Mouse (Mus musculus): ENCODE measurements around the gene Mmp28. TPM values are rescaled to one million over a fixed set of nuclear protein-coding genes. Genes with fewer than 3 reads are reported as not detected.

Mmp28 gene
- total RNA-seq, 2 experiments from 2014 or later, result 3.4 to 4.7 TPM

GRCm38 (mm10) chr11:83448021-83448926 is 14.6 kb downstream of the Mmp28 start:
- no peak; the same call in 1 of the 2 replicates for ATAC-seq (replicated peaks; ENCODE audit: poor library complexity)

GRCm38 (mm10) chr11:83447612-83448011 is 15.3 kb downstream of the Mmp28 start:
- ATAC-seq (replicated peaks; ENCODE audit: poor library complexity), result no peak

GRCm38 (mm10) chr11:83445001-83445400 is 17.9 kb downstream of the Mmp28 start:
- peak; percentile 9; the same call in 1 of the 2 replicates for ATAC-seq (replicated peaks; ENCODE audit: poor library complexity)

- ATAC-seq (replicated peaks; ENCODE audit: poor library complexity), result no peak
Observed at GRCm38 (mm10) chr11:83443824-83444223, 19.0 kb downstream of the Mmp28 start.

GRCm38 (mm10) chr11:83442596-83443267 is 20.1 kb downstream of the Mmp28 start:
- ATAC-seq (replicated peaks; ENCODE audit: poor library complexity), result peak; percentile 54

GRCm38 (mm10) chr11:83441235-83441634 is 21.6 kb downstream of the Mmp28 start:
- no peak for ATAC-seq (replicated peaks; ENCODE audit: poor library complexity)

GRCm38 (mm10) chr11:83440081-83441064 is 22.5 kb downstream of the Mmp28 start:
- ATAC-seq (replicated peaks; ENCODE audit: poor library complexity), result peak; percentile 80

GRCm38 (mm10) chr11:83439426-83440060 is 23.3 kb downstream of the Mmp28 start:
- peak; percentile 35 for ATAC-seq (replicated peaks; ENCODE audit: poor library complexity)

- ATAC-seq (replicated peaks; ENCODE audit: poor library complexity), result no peak
Observed at GRCm38 (mm10) chr11:83437377-83437776, 25.5 kb downstream of the Mmp28 start, which contains the start of gene 1700020L24Rik. Gene 1700020L24Rik, plus strand, starts transcription at chr11:83437677.

- ATAC-seq (replicated peaks; ENCODE audit: poor library complexity), result peak; percentile 69
Observed at GRCm38 (mm10) chr11:83432533-83432932, 30.3 kb downstream of the Mmp28 start.

GRCm38 (mm10) chr11:83429355-83429754 is 33.5 kb downstream of the Mmp28 start, which contains the start of gene Gas2l2:
Gene Gas2l2, minus strand, starts transcription at chr11:83429455.
- ATAC-seq (replicated peaks; ENCODE audit: poor library complexity), result no peak

- ATAC-seq (replicated peaks; ENCODE audit: poor library complexity), result peak; percentile 95
Observed at GRCm38 (mm10) chr11:83426964-83427363, 35.9 kb downstream of the Mmp28 start.

- peak; percentile 67 for ATAC-seq (replicated peaks; ENCODE audit: poor library complexity)
Observed at GRCm38 (mm10) chr11:83424681-83425080, 38.2 kb downstream of the Mmp28 start.

GRCm38 (mm10) chr11:83421305-83421704 is 41.6 kb downstream of the Mmp28 start:
- ATAC-seq (replicated peaks; ENCODE audit: poor library complexity), result peak; percentile 43

- peak; percentile 53 for ATAC-seq (replicated peaks; ENCODE audit: poor library complexity)
Observed at GRCm38 (mm10) chr11:83420338-83420737, 42.5 kb downstream of the Mmp28 start.

GRCm38 (mm10) chr11:83418566-83418965 is 44.3 kb downstream of the Mmp28 start:
- ATAC-seq (replicated peaks; ENCODE audit: poor library complexity), result peak; percentile 49

GRCm38 (mm10) chr11:83417708-83418107 is 45.2 kb downstream of the Mmp28 start:
- no peak for ATAC-seq (replicated peaks; ENCODE audit: poor library complexity)

- peak; percentile 69 for ATAC-seq (replicated peaks; ENCODE audit: poor library complexity)
Observed at GRCm38 (mm10) chr11:83417080-83417479, 45.8 kb downstream of the Mmp28 start.

- ATAC-seq (replicated peaks; ENCODE audit: poor library complexity), result no peak
Observed at GRCm38 (mm10) chr11:83410510-83410909, 52.4 kb downstream of the Mmp28 start.

- no peak for ATAC-seq (replicated peaks; ENCODE audit: poor library complexity)
Observed at GRCm38 (mm10) chr11:83409792-83410291, 53.0 kb downstream of the Mmp28 start.
